Mouse (Mus musculus): ENCODE measurements around the gene Cerkl. TPM values are rescaled to one million over a fixed set of nuclear protein-coding genes. Genes with fewer than 3 reads are reported as not detected.

Gene Cerkl
- polyA plus RNA-seq (2021) = not detected

- DNase-seq (ENCODE audit: low read depth, low spot score) = no peak
- H3K27me3 ChIP-seq = peaks cover 85% of the 10 kb centered on the region
- TF ChIP-seq CTCF (IDR thresholded peaks at IDR 0.05) = no peak
- CTCF ChIA-PET = interaction anchor here (1.3 kb wide), 1 partner anchor 42 kb away, joined by 3 read pairs; no protein-coding TSS in a partner anchor
- ATAC-seq = no peak
- POLR2A ChIA-PET = no interaction called here
- in situ Hi-C loops (cut with MboI; ENCODE audit: low pct_unique_long_range_greater_than_20kb) = no loop called here
Observed at GRCm38 (mm10) chr2:79456575-79457349, at the start of gene Cerkl, which contains the start of gene Neurod1. Cerkl (minus strand) TSS chr2:79456785. Neurod1 (minus strand) TSS chr2:79456751.

GRCm38 (mm10) chr2:79498990-79499755 lies 42.6 kb upstream of the Cerkl start:
- H3K27me3 ChIP-seq = peaks cover 26% of the 10 kb centered on the region
- in situ Hi-C loops (cut with MboI; ENCODE audit: low pct_unique_long_range_greater_than_20kb) = loop anchor here (5.0 kb wide), 3 partner anchors 122 to 1452 kb away; no protein-coding TSS in a partner anchor
- peak; percentile 93 for TF ChIP-seq CTCF (IDR thresholded peaks at IDR 0.05)
- peak; percentile 90 for ATAC-seq
- POLR2A ChIA-PET = interaction anchor here (0.7 kb wide), 1 partner anchor 10 kb away, joined by 3 read pairs; no protein-coding TSS in a partner anchor
- no peak for DNase-seq (ENCODE audit: low read depth, low spot score)
- CTCF ChIA-PET = interaction anchor here (0.6 to 3.8 kb wide), 10 partner anchors 42 to 543 kb away, joined by 3 to 18 read pairs (median 3); no protein-coding TSS in a partner anchor

GRCm38 (mm10) chr2:79485127-79485526 lies 28.5 kb upstream of the Cerkl start:
- CTCF ChIA-PET = interaction anchor here (0.6 to 0.7 kb wide), 2 partner anchors 130 to 206 kb away, joined by 3 read pairs; no protein-coding TSS in a partner anchor
- ATAC-seq = no peak
- POLR2A ChIA-PET = interaction anchor here (0.7 to 1.0 kb wide), 2 partner anchors 16 to 559 kb away, joined by 3 to 4 read pairs; no protein-coding TSS in a partner anchor
- peaks cover 9% of the 10 kb centered on the region for H3K27me3 ChIP-seq
- no peak for TF ChIP-seq CTCF (IDR thresholded peaks at IDR 0.05)
- in situ Hi-C loops (cut with MboI; ENCODE audit: low pct_unique_long_range_greater_than_20kb) = no loop called here
- DNase-seq (ENCODE audit: low read depth, low spot score) = no peak

- in situ Hi-C loops (cut with MboI; ENCODE audit: low pct_unique_long_range_greater_than_20kb) = no loop called here
- DNase-seq (ENCODE audit: low read depth, low spot score) = no peak
- ChIA-PET POLR2A (no interaction called here), CTCF (no interaction called here)
- H3K27me3 ChIP-seq = peaks cover 13% of the 10 kb centered on the region
- no peak for TF ChIP-seq CTCF (IDR thresholded peaks at IDR 0.05)
- ATAC-seq = no peak
Observed at GRCm38 (mm10) chr2:79482511-79482910, 25.9 kb upstream of the Cerkl start.

- H3K27me3 ChIP-seq = peaks cover 47% of the 10 kb centered on the region
- in situ Hi-C loops (cut with MboI; ENCODE audit: low pct_unique_long_range_greater_than_20kb) = no loop called here
- no peak for DNase-seq (ENCODE audit: low read depth, low spot score)
- TF ChIP-seq CTCF (IDR thresholded peaks at IDR 0.05) = no peak
- ChIA-PET CTCF (no interaction called here), POLR2A (no interaction called here)
- ATAC-seq = no peak
Observed at GRCm38 (mm10) chr2:79462411-79462810, 5.8 kb upstream of the Cerkl start.

- POLR2A ChIA-PET = no interaction called here
- no peak for DNase-seq (ENCODE audit: low read depth, low spot score)
- no peak for TF ChIP-seq CTCF (IDR thresholded peaks at IDR 0.05)
- H3K27me3 ChIP-seq = peaks cover 53% of the 10 kb centered on the region
- CTCF ChIA-PET = no interaction called here
- no peak for ATAC-seq
- in situ Hi-C loops (cut with MboI; ENCODE audit: low pct_unique_long_range_greater_than_20kb) = no loop called here
Observed at GRCm38 (mm10) chr2:79461861-79462260, 5.3 kb upstream of the Cerkl start.

- ATAC-seq = no peak
- POLR2A ChIA-PET = no interaction called here
- H3K27me3 ChIP-seq = peaks cover 62% of the 10 kb centered on the region
- no peak for TF ChIP-seq CTCF (IDR thresholded peaks at IDR 0.05)
- CTCF ChIA-PET = no interaction called here
- no peak for DNase-seq (ENCODE audit: low read depth, low spot score)
- in situ Hi-C loops (cut with MboI; ENCODE audit: low pct_unique_long_range_greater_than_20kb) = no loop called here
Observed at GRCm38 (mm10) chr2:79460586-79460985, 4.0 kb upstream of the Cerkl start.

GRCm38 (mm10) chr2:79460107-79460506 lies 3.5 kb upstream of the Cerkl start:
- H3K27me3 ChIP-seq = peaks cover 63% of the 10 kb centered on the region
- ATAC-seq (no peak), DNase-seq (ENCODE audit: low read depth, low spot score) (no peak)
- in situ Hi-C loops (cut with MboI; ENCODE audit: low pct_unique_long_range_greater_than_20kb) = no loop called here
- POLR2A ChIA-PET = no interaction called here
- no peak for TF ChIP-seq CTCF (IDR thresholded peaks at IDR 0.05)
- CTCF ChIA-PET = no interaction called here

- peaks cover 66% of the 10 kb centered on the region for H3K27me3 ChIP-seq
- in situ Hi-C loops (cut with MboI; ENCODE audit: low pct_unique_long_range_greater_than_20kb) = no loop called here
- POLR2A ChIA-PET = no interaction called here
- ATAC-seq (no peak), DNase-seq (ENCODE audit: low read depth, low spot score) (no peak)
- CTCF ChIA-PET = no interaction called here
- TF ChIP-seq CTCF (IDR thresholded peaks at IDR 0.05) = no peak
Observed at GRCm38 (mm10) chr2:79459061-79460045, 2.8 kb upstream of the Cerkl start.

- peaks cover 79% of the 10 kb centered on the region for H3K27me3 ChIP-seq
- in situ Hi-C loops (cut with MboI; ENCODE audit: low pct_unique_long_range_greater_than_20kb) = no loop called here
Observed at GRCm38 (mm10) chr2:79457932-79458331, 1.3 kb upstream of the Cerkl start.

More at GRCm38 (mm10) chr2:79457932-79458331, 1.3 kb upstream of the Cerkl start:
- ChIA-PET POLR2A (no interaction called here), CTCF (interaction anchor here (1.3 kb wide), 1 partner anchor 41 kb away, joined by 3 read pairs; no protein-coding TSS in a partner anchor)
- no peak for DNase-seq (ENCODE audit: low read depth, low spot score)
- no peak for TF ChIP-seq CTCF (IDR thresholded peaks at IDR 0.05)
- no peak for ATAC-seq
